Mouse (Mus musculus): Measurements from ENCODE around the gene Abraxas2. TPM values are rescaled to one million over a fixed set of nuclear protein-coding genes. Genes with fewer than 3 reads are reported as not detected.

Gene Abraxas2
- polyA plus RNA-seq, 1 experiment: 20.1 TPM

- Histone ChIP-seq H3K27ac (ENCODE audit: control insufficient read depth, insufficient read depth, low read depth, low read length, poor library complexity) (no peak overlapping the region), H3K4me3 (replicated peaks; ENCODE audit: control insufficient read depth, low read depth, low read length) (no peak overlapping the region), H3K4me1 (ENCODE audit: control insufficient read depth, insufficient read depth, low read length) (no peaks in the 10 kb centered on the region; the same call in 1 of the 2 replicates)
- WGBS: 86% methylated on average over 4 of the region's 4 CpGs
- TF ChIP-seq CTCF (IDR thresholded peaks at IDR 0.05; ENCODE audit: control insufficient read depth, insufficient read depth, low read length) (no peak), POLR2A (IDR thresholded peaks at IDR 0.05; ENCODE audit: borderline replicate concordance, control insufficient read depth, low read depth, low read length) (no peak)
Measured at GRCm38 (mm10) chr7:132830955-132831354, 28.1 kb upstream of the Abraxas2 start.

GRCm38 (mm10) chr7:132841287-132841686, 17.7 kb upstream of the Abraxas2 start:
- Histone ChIP-seq H3K4me1 (ENCODE audit: control insufficient read depth, insufficient read depth, low read length) (no peaks in the 10 kb centered on the region), H3K27ac (ENCODE audit: control insufficient read depth, insufficient read depth, low read depth, low read length, poor library complexity) (no peak overlapping the region), H3K4me3 (replicated peaks; ENCODE audit: control insufficient read depth, low read depth, low read length) (no peak overlapping the region)
- 79% methylated on average over 5 of the region's 5 CpGs for WGBS
- TF ChIP-seq CTCF (IDR thresholded peaks at IDR 0.05; ENCODE audit: control insufficient read depth, insufficient read depth, low read length) (no peak), POLR2A (IDR thresholded peaks at IDR 0.05; ENCODE audit: borderline replicate concordance, control insufficient read depth, low read depth, low read length) (no peak)

GRCm38 (mm10) chr7:132842455-132842854, 16.6 kb upstream of the Abraxas2 start:
- no peak for TF ChIP-seq POLR2A (IDR thresholded peaks at IDR 0.05; ENCODE audit: borderline replicate concordance, control insufficient read depth, low read depth, low read length)
- no peak for TF ChIP-seq CTCF (IDR thresholded peaks at IDR 0.05; ENCODE audit: control insufficient read depth, insufficient read depth, low read length)
- Histone ChIP-seq H3K4me3 (replicated peaks; ENCODE audit: control insufficient read depth, low read depth, low read length) (no peak overlapping the region), H3K27ac (ENCODE audit: control insufficient read depth, insufficient read depth, low read depth, low read length, poor library complexity) (no peak overlapping the region), H3K4me1 (ENCODE audit: control insufficient read depth, insufficient read depth, low read length) (no peaks in the 10 kb centered on the region)
- WGBS: 94% methylated on average over 1 of the region's 1 CpGs

- Histone ChIP-seq H3K4me3 (replicated peaks; ENCODE audit: control insufficient read depth, low read depth, low read length) (no peak overlapping the region), H3K4me1 (ENCODE audit: control insufficient read depth, insufficient read depth, low read length) (no peaks in the 10 kb centered on the region), H3K27ac (ENCODE audit: control insufficient read depth, insufficient read depth, low read depth, low read length, poor library complexity) (no peak overlapping the region)
- TF ChIP-seq POLR2A (IDR thresholded peaks at IDR 0.05; ENCODE audit: borderline replicate concordance, control insufficient read depth, low read depth, low read length) (no peak), CTCF (IDR thresholded peaks at IDR 0.05; ENCODE audit: control insufficient read depth, insufficient read depth, low read length) (no peak)
- 41% methylated on average over 3 of the region's 3 CpGs for WGBS
Measured at GRCm38 (mm10) chr7:132843152-132843551, 15.9 kb upstream of the Abraxas2 start.

- WGBS: under 1% methylated on average over 37 of the region's 37 CpGs
- peak within 1 kb of the TSS; percentile 92 for H3K27ac ChIP-seq (ENCODE audit: control insufficient read depth, insufficient read depth, low read depth, low read length, poor library complexity)
- TF ChIP-seq CTCF (IDR thresholded peaks at IDR 0.05; ENCODE audit: control insufficient read depth, insufficient read depth, low read length) (no peak; the same call in 1 of the 2 replicates), POLR2A (IDR thresholded peaks at IDR 0.05; ENCODE audit: borderline replicate concordance, control insufficient read depth, low read depth, low read length) (peak; percentile 80; the same call in 1 of the 2 replicates)
- H3K4me3 ChIP-seq (replicated peaks; ENCODE audit: control insufficient read depth, low read depth, low read length): peak within 1 kb of the TSS; percentile 80
- H3K4me1 ChIP-seq (ENCODE audit: control insufficient read depth, insufficient read depth, low read length): no peaks in the 10 kb centered on the region
Measured at GRCm38 (mm10) chr7:132852173-132852844, 6.7 kb upstream of the Abraxas2 start, which contains the start of gene Eef1akmt2. TSS of gene Eef1akmt2 (minus strand) at chr7:132852673.

- Histone ChIP-seq H3K27ac (ENCODE audit: control insufficient read depth, insufficient read depth, low read depth, low read length, poor library complexity) (no peak overlapping the region), H3K4me1 (ENCODE audit: control insufficient read depth, insufficient read depth, low read length) (no peaks in the 10 kb centered on the region), H3K4me3 (replicated peaks; ENCODE audit: control insufficient read depth, low read depth, low read length) (no peak overlapping the region)
- TF ChIP-seq POLR2A (IDR thresholded peaks at IDR 0.05; ENCODE audit: borderline replicate concordance, control insufficient read depth, low read depth, low read length): no peak
- no peak for TF ChIP-seq CTCF (IDR thresholded peaks at IDR 0.05; ENCODE audit: control insufficient read depth, insufficient read depth, low read length)
- 79% methylated on average over 6 of the region's 6 CpGs for WGBS
Measured at GRCm38 (mm10) chr7:132853361-132853760, 5.7 kb upstream of the Abraxas2 start.

- Histone ChIP-seq H3K4me1 (ENCODE audit: control insufficient read depth, insufficient read depth, low read length) (no peaks in the 10 kb centered on the region), H3K4me3 (replicated peaks; ENCODE audit: control insufficient read depth, low read depth, low read length) (no peak overlapping the region), H3K27ac (ENCODE audit: control insufficient read depth, insufficient read depth, low read depth, low read length, poor library complexity) (no peak overlapping the region)
- WGBS: 69% methylated on average over 4 of the region's 4 CpGs
- no peak for TF ChIP-seq POLR2A (IDR thresholded peaks at IDR 0.05; ENCODE audit: borderline replicate concordance, control insufficient read depth, low read depth, low read length)
Measured at GRCm38 (mm10) chr7:132853946-132854345, 5.1 kb upstream of the Abraxas2 start.

- 52% methylated on average over 1 of the region's 1 CpGs for WGBS
- Histone ChIP-seq H3K4me1 (ENCODE audit: control insufficient read depth, insufficient read depth, low read length) (no peaks in the 10 kb centered on the region), H3K4me3 (replicated peaks; ENCODE audit: control insufficient read depth, low read depth, low read length) (no peak overlapping the region), H3K27ac (ENCODE audit: control insufficient read depth, insufficient read depth, low read depth, low read length, poor library complexity) (no peak overlapping the region)
- TF ChIP-seq CTCF (IDR thresholded peaks at IDR 0.05; ENCODE audit: control insufficient read depth, insufficient read depth, low read length) (no peak), POLR2A (IDR thresholded peaks at IDR 0.05; ENCODE audit: borderline replicate concordance, control insufficient read depth, low read depth, low read length) (no peak)
Measured at GRCm38 (mm10) chr7:132856083-132856482, 2.9 kb upstream of the Abraxas2 start.

All from bone marrow, adult 2 months (tissue).